Mouse (Mus musculus): ENCODE measurements around the gene Cd2. TPM values are rescaled to one million over a fixed set of nuclear protein-coding genes. Genes with fewer than 3 reads are reported as not detected.

Gene Cd2
- polyA plus RNA-seq, 1 experiment: 0.08 TPM

GRCm38 (mm10) chr3:101277830-101278229 lies 9.9 kb downstream of the Cd2 start:
- DNase-seq: no peak
- 86% methylated on average over 4 of the region's 4 CpGs for WGBS
- H3K27ac ChIP-seq (ENCODE audit: insufficient read depth, low read length): no peak overlapping the region
- no peaks in the 10 kb centered on the region for H3K27me3 ChIP-seq (ENCODE audit: control insufficient read depth, insufficient read depth, low read length)
- no peak overlapping the region for H3K4me3 ChIP-seq (replicated peaks; ENCODE audit: insufficient read depth, low read depth, low read length)
- peaks cover 4% of the 10 kb centered on the region; the same call in 1 of the 2 replicates for H3K4me1 ChIP-seq (ENCODE audit: control insufficient read depth, insufficient read depth, low read length)
- TF ChIP-seq POLR2A (IDR thresholded peaks at IDR 0.05; ENCODE audit: borderline replicate concordance, insufficient read depth, low read length) (no peak), CTCF (IDR thresholded peaks at IDR 0.05; ENCODE audit: borderline replicate concordance, insufficient read depth, low read depth, low read length) (no peak)

GRCm38 (mm10) chr3:101276501-101277320 lies 11.0 kb downstream of the Cd2 start:
- Histone ChIP-seq H3K4me1 (ENCODE audit: control insufficient read depth, insufficient read depth, low read length) (peaks cover 4% of the 10 kb centered on the region; the same call in 1 of the 2 replicates), H3K27ac (ENCODE audit: insufficient read depth, low read length) (no peak overlapping the region), H3K4me3 (replicated peaks; ENCODE audit: insufficient read depth, low read depth, low read length) (no peak overlapping the region), H3K27me3 (ENCODE audit: control insufficient read depth, insufficient read depth, low read length) (no peaks in the 10 kb centered on the region)
- TF ChIP-seq POLR2A (IDR thresholded peaks at IDR 0.05; ENCODE audit: borderline replicate concordance, insufficient read depth, low read length) (no peak), CTCF (IDR thresholded peaks at IDR 0.05; ENCODE audit: borderline replicate concordance, insufficient read depth, low read depth, low read length) (no peak)
- WGBS: 63% methylated on average over 12 of the region's 12 CpGs
- no peak for DNase-seq

GRCm38 (mm10) chr3:101275636-101276300 lies 12.0 kb downstream of the Cd2 start:
- Histone ChIP-seq H3K27me3 (ENCODE audit: control insufficient read depth, insufficient read depth, low read length) (no peaks in the 10 kb centered on the region), H3K27ac (ENCODE audit: insufficient read depth, low read length) (no peak overlapping the region), H3K4me3 (replicated peaks; ENCODE audit: insufficient read depth, low read depth, low read length) (no peak overlapping the region), H3K4me1 (ENCODE audit: control insufficient read depth, insufficient read depth, low read length) (peaks cover under 1% of the 10 kb centered on the region; the same call in 1 of the 2 replicates)
- WGBS: 93% methylated on average over 16 of the region's 16 CpGs
- no peak for DNase-seq
- TF ChIP-seq CTCF (IDR thresholded peaks at IDR 0.05; ENCODE audit: borderline replicate concordance, insufficient read depth, low read depth, low read length): no peak
- no peak for TF ChIP-seq POLR2A (IDR thresholded peaks at IDR 0.05; ENCODE audit: borderline replicate concordance, insufficient read depth, low read length)

DNA sequence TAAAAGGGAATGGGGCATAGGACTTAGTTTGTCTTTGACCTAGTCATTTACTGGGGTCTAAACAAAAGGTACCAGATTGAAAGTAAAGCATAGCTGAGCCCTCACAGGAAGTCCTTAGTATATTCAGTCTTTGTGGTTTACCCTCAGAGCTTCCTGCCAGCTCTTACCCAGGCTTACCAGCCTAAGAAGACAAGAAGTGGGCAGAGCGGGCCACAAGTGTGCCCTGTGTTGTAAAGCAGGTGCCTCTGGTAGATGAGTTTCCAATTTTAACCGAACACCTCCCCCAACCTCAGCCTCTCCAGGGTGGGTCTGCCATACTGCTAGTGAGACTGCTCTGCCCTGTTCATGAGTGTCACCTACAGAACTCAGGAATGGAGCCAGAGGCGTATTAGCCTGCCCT lies 12.9 kb downstream of the Cd2 start:
- DNase-seq: no peak
- WGBS: 97% methylated on average over 3 of the region's 3 CpGs
- TF ChIP-seq POLR2A (IDR thresholded peaks at IDR 0.05; ENCODE audit: borderline replicate concordance, insufficient read depth, low read length): no peak
- no peak for TF ChIP-seq CTCF (IDR thresholded peaks at IDR 0.05; ENCODE audit: borderline replicate concordance, insufficient read depth, low read depth, low read length)
- no peak overlapping the region for H3K4me3 ChIP-seq (replicated peaks; ENCODE audit: insufficient read depth, low read depth, low read length)
- no peaks in the 10 kb centered on the region; the same call in 1 of the 2 replicates for H3K4me1 ChIP-seq (ENCODE audit: control insufficient read depth, insufficient read depth, low read length)
- no peak overlapping the region for H3K27ac ChIP-seq (ENCODE audit: insufficient read depth, low read length)
- no peaks in the 10 kb centered on the region for H3K27me3 ChIP-seq (ENCODE audit: control insufficient read depth, insufficient read depth, low read length)

GRCm38 (mm10) chr3:101274041-101274770 lies 13.5 kb downstream of the Cd2 start:
- 65% methylated on average over 12 of the region's 12 CpGs for WGBS
- TF ChIP-seq CTCF (IDR thresholded peaks at IDR 0.05; ENCODE audit: borderline replicate concordance, insufficient read depth, low read depth, low read length): no peak
- TF ChIP-seq POLR2A (IDR thresholded peaks at IDR 0.05; ENCODE audit: borderline replicate concordance, insufficient read depth, low read length): no peak
- no peaks in the 10 kb centered on the region for H3K27me3 ChIP-seq (ENCODE audit: control insufficient read depth, insufficient read depth, low read length)
- no peak overlapping the region for H3K4me3 ChIP-seq (replicated peaks; ENCODE audit: insufficient read depth, low read depth, low read length)
- no peak for DNase-seq
- H3K4me1 ChIP-seq (ENCODE audit: control insufficient read depth, insufficient read depth, low read length): no peaks in the 10 kb centered on the region; the same call in 1 of the 2 replicates
- no peak overlapping the region for H3K27ac ChIP-seq (ENCODE audit: insufficient read depth, low read length)

DNA sequence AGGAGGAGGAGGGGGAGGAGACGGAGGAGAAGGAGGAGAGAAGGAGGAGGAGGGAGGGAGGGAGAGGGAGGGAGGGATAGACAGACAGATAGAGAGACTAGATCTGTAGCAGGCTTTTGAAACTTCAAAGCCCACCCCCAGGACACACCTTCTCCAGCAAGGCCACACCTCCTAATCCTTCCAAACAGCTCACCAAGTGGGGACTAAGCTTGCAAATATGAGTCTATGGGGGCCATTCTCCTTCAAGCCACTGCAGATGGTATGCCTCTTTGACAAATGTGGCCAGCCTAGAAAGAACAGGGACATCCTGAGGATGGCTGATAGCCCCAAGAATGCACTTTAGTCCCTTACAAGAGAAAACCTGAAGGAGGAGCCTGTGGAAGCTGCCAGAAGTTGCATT lies 15.6 kb downstream of the Cd2 start:
- Histone ChIP-seq H3K27ac (ENCODE audit: insufficient read depth, low read length) (no peak overlapping the region), H3K4me3 (replicated peaks; ENCODE audit: insufficient read depth, low read depth, low read length) (no peak overlapping the region), H3K4me1 (ENCODE audit: control insufficient read depth, insufficient read depth, low read length) (no peaks in the 10 kb centered on the region; the same call in 1 of the 2 replicates), H3K27me3 (ENCODE audit: control insufficient read depth, insufficient read depth, low read length) (no peaks in the 10 kb centered on the region)
- WGBS: 81% methylated on average over 1 of the region's 1 CpGs
- DNase-seq: no peak
- TF ChIP-seq CTCF (IDR thresholded peaks at IDR 0.05; ENCODE audit: borderline replicate concordance, insufficient read depth, low read depth, low read length): no peak

DNA sequence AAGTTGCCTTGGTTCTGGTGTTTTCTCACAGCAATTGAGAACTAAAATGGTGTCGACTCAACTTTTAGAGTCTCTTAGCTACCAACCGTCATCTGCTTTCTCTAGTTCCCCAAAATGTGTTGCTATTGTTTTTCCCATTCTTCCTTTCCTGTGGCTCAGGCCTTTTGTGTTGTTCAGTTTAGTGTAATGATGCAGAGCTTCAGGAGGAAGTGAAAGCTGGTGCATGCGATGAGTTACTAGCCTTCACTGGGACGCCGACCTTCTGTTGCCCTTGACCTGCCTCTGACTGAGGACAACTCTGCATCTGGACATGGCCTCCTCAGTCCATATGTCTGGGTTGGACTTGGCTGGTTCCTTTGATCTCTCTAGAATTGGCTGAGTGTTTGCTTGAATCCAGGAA lies 16.9 kb downstream of the Cd2 start:
- TF ChIP-seq POLR2A (IDR thresholded peaks at IDR 0.05; ENCODE audit: borderline replicate concordance, insufficient read depth, low read length) (no peak), CTCF (IDR thresholded peaks at IDR 0.05; ENCODE audit: borderline replicate concordance, insufficient read depth, low read depth, low read length) (no peak)
- DNase-seq: no peak
- Histone ChIP-seq H3K4me1 (ENCODE audit: control insufficient read depth, insufficient read depth, low read length) (no peaks in the 10 kb centered on the region; the same call in 1 of the 2 replicates), H3K27me3 (ENCODE audit: control insufficient read depth, insufficient read depth, low read length) (no peaks in the 10 kb centered on the region), H3K4me3 (replicated peaks; ENCODE audit: insufficient read depth, low read depth, low read length) (no peak overlapping the region), H3K27ac (ENCODE audit: insufficient read depth, low read length) (no peak overlapping the region)
- 97% methylated on average over 5 of the region's 5 CpGs for WGBS

Measured in cerebellum, adult 2 months (tissue).